Mouse (Mus musculus) cerebellum, adult 2 months (tissue): ENCODE measurements around the gene Atp6v1b1.

Experiments used
- CTCF ChIP-seq: fragments of 200-500 bp; IDR thresholded peaks from 2 replicates; pipeline ENCODE4 v1.5.1; 2011; ENCODE audit warnings: low read depth, mild to moderate bottlenecking, control low read depth, low read length, moderate library complexity, borderline replicate concordance; ENCODE audit not compliant: insufficient read depth
- POLR2A ChIP-seq: fragments of 200-500 bp; IDR thresholded peaks from 2 replicates; pipeline ENCODE4 v1.6.1; 2011; ENCODE audit warnings: low read length, control low read depth, borderline replicate concordance; ENCODE audit not compliant: insufficient read depth

DNA sequence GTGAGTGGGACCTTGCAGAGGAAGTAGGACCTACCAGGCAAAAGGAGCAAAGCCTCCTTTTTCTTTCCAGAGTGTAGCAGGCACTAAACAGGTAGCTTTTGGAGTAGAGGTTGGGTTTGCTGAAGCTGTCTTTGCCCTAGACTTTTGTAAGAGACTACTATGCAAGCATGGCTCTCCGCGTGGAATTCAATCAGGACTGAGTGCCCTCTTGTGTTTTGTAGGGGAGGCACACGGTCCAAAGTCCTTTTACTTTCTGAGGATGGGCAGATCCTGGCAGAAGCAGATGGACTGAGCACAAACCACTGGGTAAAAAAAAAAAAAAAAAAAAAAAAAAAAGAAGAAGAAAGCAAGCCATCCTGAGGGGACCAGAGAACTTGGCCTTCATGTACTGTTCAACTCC, 53.9 kb downstream of the Atp6v1b1 start:
- no peak for TF ChIP-seq CTCF
- no peak for TF ChIP-seq POLR2A
